Mouse (Mus musculus): ENCODE results near the gene Serpine2. TPM values are rescaled to one million over a fixed set of nuclear protein-coding genes. Genes with fewer than 3 reads are reported as not detected.

Serpine2 gene
- polyA plus RNA-seq, 1 experiment from 2014 or later, result 101 TPM

DNA sequence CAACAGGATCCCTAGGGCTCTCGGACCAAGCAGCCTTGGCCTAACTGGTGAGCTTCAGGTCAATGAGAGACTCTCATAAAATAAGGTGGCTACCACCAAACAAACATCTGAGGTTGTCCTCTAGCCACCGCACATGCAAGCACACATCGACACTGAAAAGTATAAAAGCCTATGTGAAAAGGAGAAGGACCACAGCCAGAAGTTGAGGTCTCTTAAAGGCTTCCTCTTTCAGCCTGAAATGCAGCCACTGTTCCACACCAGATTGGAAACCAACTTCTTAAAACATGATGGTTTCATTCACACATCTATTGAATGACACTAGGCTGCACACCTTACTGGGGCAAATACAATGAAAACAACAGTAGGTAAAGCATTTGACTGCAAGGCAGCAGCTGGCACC is 7.5 kb downstream of the Serpine2 start:
- H3K9me3 ChIP-seq, result no peaks in the 10 kb centered on the region
- H3K4me1 ChIP-seq, result peaks cover 42% of the 10 kb centered on the region
- no peak overlapping the region for H3K27ac ChIP-seq (replicated peaks)
- H3K27me3 ChIP-seq (replicated peaks; ENCODE audit: low read depth, poor library complexity, severe bottlenecking), result no peaks in the 10 kb centered on the region
- DNase-seq (ENCODE audit: low spot score), result no peak
- 95% methylated on average over 3 of the region's 3 CpGs for WGBS
- peaks cover 10% of the 10 kb centered on the region for H3K36me3 ChIP-seq (replicated peaks)
- H3K4me3 ChIP-seq, result no peak overlapping the region

DNA sequence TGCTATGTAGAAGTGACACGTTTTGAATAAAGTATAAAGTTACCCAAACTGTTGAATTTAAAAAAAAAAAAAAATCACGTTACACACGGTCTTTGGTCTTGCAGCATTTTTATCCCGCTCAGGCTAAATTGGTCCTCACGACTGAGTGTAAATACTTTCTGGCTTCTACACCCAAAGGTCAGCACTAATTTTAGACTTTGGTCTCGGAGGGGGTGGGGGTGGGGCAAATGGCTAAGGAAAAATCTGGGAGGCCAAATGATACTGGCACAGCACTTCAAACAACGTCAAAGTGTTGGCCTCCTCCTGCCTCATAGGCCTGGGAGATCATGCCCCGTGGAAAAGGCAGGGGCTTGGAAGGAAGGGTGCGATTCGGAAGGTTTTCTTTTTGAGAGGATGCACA is 10.6 kb downstream of the Serpine2 start:
- DNase-seq (ENCODE audit: low spot score), result no peak
- Histone ChIP-seq H3K4me3 (no peak overlapping the region), H3K9me3 (no peaks in the 10 kb centered on the region), H3K36me3 (replicated peaks) (peaks cover 16% of the 10 kb centered on the region), H3K4me1 (peaks cover 18% of the 10 kb centered on the region), H3K27me3 (replicated peaks; ENCODE audit: low read depth, poor library complexity, severe bottlenecking) (no peaks in the 10 kb centered on the region), H3K27ac (replicated peaks) (no peak overlapping the region)
- WGBS, result 76% methylated on average over 10 of the region's 10 CpGs

DNA sequence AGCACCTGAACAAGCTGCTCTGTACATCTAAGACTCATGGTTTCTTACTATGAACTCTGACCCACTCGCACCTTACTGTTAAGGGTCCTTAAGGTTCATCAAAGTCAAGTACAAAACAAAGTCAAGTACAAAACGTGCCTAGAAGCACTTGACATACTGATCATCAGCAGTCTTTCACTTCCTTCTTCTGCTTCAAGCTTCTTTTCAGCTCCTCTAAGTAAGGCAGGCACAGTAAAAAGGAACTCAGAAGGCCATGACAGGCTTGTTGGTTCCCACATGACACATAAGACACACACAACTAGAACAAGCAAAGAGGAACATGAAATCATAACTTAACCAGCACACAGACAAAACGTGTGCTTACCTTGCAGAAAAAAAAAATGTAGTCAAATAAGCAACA is 12.3 kb downstream of the Serpine2 start:
- DNase-seq (ENCODE audit: low spot score), result no peak
- Histone ChIP-seq H3K27me3 (replicated peaks; ENCODE audit: low read depth, poor library complexity, severe bottlenecking) (no peaks in the 10 kb centered on the region), H3K36me3 (replicated peaks) (peaks cover 16% of the 10 kb centered on the region), H3K4me3 (no peak overlapping the region), H3K4me1 (peaks cover 7% of the 10 kb centered on the region; the same call in 1 of the 2 replicates), H3K27ac (replicated peaks) (no peak overlapping the region), H3K9me3 (no peaks in the 10 kb centered on the region)
- WGBS, result 90% methylated on average over 3 of the region's 3 CpGs

DNA sequence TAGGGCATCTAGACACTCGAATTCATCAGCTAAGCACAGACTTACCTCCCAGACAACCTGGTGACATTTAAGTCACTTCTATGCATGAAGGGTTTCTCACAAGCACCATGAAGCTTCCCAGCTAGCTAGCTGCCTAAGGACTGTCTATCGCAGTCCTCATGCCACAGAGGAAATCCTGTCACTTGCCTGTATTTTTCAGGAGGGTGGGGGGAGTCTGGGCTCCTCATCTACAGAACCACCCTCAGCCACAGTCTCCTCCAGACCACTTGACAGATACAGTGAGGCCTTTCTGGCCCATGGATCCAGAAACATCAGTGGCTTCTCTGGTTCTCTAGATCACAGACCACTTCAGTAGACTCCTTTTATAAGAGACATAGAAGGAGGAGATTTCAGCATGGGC is 14.1 kb downstream of the Serpine2 start:
- Histone ChIP-seq H3K27ac (replicated peaks) (no peak overlapping the region), H3K9me3 (no peaks in the 10 kb centered on the region), H3K36me3 (replicated peaks) (peaks cover 20% of the 10 kb centered on the region), H3K4me3 (no peak overlapping the region), H3K27me3 (replicated peaks; ENCODE audit: low read depth, poor library complexity, severe bottlenecking) (no peaks in the 10 kb centered on the region), H3K4me1 (peaks cover 7% of the 10 kb centered on the region; the same call in 1 of the 2 replicates)
- WGBS, result 86% methylated on average over 2 of the region's 2 CpGs
- no peak for DNase-seq (ENCODE audit: low spot score)

DNA sequence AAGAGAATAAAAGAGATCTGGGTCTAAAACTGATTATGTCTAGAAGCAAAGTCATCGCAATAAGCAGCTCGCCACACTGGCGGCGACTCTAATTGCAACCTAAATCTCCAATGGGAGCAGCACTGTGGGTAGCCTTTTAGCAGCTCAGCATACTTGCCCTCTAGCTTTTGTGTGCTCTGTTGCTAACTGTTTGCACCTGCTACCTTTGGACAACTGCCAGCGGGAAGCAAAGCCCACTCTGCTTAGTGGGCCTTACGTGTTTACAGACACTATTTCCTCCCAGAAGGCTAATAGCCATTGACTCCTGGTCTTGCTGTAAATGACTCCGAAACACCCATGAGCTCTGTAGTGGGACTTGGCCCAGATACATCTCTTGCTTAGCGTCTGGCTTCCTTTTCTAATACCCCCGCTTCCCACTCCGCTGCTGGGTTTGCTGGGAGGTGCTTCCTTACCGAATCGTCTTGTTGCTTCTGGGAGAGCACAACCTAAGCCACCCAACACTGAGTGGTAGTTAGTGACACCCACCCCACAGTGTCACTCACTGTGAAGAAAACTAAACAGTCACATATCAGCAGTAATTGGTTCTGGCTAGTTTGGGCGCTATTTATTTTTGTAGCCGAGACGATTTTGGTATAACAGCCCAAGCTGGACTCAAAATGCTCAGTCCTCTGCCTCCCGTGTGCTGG is 28.1 kb downstream of the Serpine2 start:
- 81% methylated on average over 16 of the region's 16 CpGs for WGBS
- Histone ChIP-seq H3K9me3 (no peaks in the 10 kb centered on the region), H3K36me3 (replicated peaks) (peaks cover 9% of the 10 kb centered on the region; the same call in 1 of the 2 replicates), H3K27me3 (replicated peaks; ENCODE audit: low read depth, poor library complexity, severe bottlenecking) (no peaks in the 10 kb centered on the region), H3K27ac (replicated peaks) (no peak overlapping the region), H3K4me1 (0 out of 2 replicates have a peak, but pooled peaks cover 4% of the 10 kb centered on the region), H3K4me3 (no peak overlapping the region)
- DNase-seq (ENCODE audit: low spot score), result peak; percentile 12

DNA sequence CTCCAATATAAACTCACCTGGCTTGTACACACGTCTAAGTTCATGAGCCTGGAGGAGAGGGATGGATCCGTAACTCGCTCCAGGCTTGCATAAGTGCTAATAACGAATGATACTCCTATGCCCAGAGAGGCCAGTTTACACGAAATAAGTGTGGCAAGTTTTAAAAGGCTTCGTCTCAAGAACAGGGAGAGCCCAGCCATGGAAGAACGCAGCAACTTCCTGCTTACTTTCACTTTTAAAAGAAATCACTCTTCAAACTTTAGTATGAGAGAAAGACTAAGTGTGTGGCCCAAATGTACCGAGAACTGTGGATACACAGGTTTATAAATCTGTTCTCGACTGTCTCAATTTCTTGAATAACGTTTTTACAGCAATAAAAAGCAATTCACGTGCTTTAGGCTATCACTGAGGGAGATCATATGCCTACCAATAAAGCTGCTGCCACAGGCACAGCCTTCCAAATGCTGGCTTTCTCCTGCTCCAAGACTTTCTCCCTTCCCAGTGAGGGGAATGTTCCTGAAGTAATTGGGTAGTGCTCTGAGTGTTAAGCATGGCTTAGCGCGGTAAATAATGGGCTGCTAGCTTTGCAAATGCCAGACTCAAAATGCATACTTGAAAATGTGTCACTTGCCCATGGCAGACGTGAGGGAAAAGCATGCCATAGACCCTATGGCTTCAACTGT is 36.9 kb downstream of the Serpine2 start:
- Histone ChIP-seq H3K27ac (replicated peaks) (no peak overlapping the region), H3K36me3 (replicated peaks) (peaks cover 21% of the 10 kb centered on the region), H3K9me3 (no peaks in the 10 kb centered on the region), H3K4me3 (no peak overlapping the region), H3K27me3 (replicated peaks; ENCODE audit: low read depth, poor library complexity, severe bottlenecking) (no peaks in the 10 kb centered on the region), H3K4me1 (peaks cover 14% of the 10 kb centered on the region; the same call in 1 of the 2 replicates)
- no peak for DNase-seq (ENCODE audit: low spot score)
- 82% methylated on average over 14 of the region's 14 CpGs for WGBS

DNA sequence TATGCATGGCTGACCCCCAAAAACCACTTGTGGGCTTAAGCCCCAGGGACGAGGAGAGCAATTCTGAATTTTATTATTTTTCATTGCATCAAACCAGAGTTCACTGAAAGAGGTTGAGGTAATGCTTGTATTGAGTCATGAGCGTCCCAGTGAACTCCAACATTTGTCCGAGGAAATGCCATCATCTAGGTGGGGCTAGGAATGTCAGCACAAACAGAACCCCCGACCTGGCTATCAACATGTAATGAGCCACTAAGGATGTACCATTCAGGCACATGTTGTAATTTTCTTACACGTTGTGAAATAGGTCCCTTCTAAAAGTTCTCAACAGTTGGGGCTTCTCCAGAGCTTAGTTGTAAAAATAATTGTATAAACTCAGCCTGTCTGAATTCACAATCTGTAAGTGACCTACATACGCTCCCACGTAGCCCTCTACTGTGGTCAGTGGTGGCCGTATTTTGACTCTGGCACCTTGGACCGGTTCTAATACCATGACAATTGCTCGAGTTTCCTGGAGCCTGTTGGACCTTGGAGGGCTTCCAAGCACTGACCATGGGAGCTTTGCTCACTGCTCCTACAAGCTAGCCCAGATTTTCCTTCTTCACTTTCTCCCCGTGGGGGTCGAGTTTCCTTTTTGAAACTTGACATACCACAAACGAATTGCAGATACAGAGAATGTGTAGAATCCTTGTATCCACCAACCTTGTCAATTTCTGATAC is 38.0 kb downstream of the Serpine2 start:
- 78% methylated on average over 13 of the region's 13 CpGs for WGBS
- H3K4me1 ChIP-seq, result peaks cover 14% of the 10 kb centered on the region; the same call in 1 of the 2 replicates
- H3K36me3 ChIP-seq (replicated peaks), result peaks cover 22% of the 10 kb centered on the region
- no peak for DNase-seq (ENCODE audit: low spot score)
- H3K27ac ChIP-seq (replicated peaks), result no peak overlapping the region
- H3K4me3 ChIP-seq, result no peak overlapping the region
- no peaks in the 10 kb centered on the region for H3K9me3 ChIP-seq
- no peaks in the 10 kb centered on the region for H3K27me3 ChIP-seq (replicated peaks; ENCODE audit: low read depth, poor library complexity, severe bottlenecking)

DNA sequence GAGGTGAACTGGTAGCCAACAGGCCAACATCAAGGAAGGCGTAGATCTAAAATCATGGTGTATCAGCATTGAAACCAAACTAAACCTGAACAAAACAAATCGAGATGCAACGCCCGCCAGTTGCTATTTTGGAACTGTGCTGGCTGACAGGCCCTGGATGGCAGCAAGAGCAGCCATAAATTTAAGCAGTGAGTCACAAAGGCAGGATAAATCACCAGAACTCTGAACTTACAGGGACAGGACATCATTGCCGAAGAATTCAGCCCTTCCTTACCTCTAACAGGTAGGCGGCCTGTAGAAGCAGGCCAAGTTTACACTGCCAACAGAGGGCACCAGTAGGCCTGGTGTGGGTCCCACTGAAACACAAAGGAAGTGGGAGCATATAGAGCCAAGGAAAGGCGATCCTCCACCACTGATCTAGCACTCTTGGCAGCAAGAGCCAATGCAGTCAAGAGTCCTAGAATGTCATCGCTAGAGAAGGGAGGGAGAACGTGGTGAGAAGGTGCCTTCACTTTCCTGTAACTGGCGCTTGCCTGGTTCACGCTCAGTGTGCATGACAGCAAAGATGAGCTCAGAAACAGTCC is 41.6 kb downstream of the Serpine2 start:
- Histone ChIP-seq H3K36me3 (replicated peaks) (peaks cover 38% of the 10 kb centered on the region), H3K4me1 (peaks cover 10% of the 10 kb centered on the region; the same call in 1 of the 2 replicates), H3K27ac (replicated peaks) (no peak overlapping the region), H3K27me3 (replicated peaks; ENCODE audit: low read depth, poor library complexity, severe bottlenecking) (no peaks in the 10 kb centered on the region), H3K9me3 (no peaks in the 10 kb centered on the region), H3K4me3 (no peak overlapping the region)
- WGBS, result 95% methylated on average over 11 of the region's 11 CpGs
- DNase-seq (ENCODE audit: low spot score), result no peak

DNA sequence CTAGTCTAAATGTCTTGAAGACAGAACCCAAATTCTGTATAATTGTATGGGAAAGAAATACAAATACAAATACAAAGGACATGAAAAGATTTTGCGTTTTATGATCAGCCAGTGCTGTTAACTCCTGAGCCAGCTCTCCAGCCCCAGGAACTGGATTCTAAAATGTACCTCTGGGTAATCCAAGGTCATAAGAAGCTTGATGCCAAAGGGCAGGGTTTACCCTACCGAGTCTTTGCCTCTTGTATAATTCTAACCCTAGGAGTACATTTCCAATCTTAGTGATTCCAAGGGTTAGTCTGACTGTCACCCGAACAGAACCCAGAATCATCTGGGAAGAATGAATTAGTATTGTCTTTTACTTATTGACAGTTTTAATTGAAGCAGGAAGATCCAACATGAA is 45.5 kb downstream of the Serpine2 start:
- no peaks in the 10 kb centered on the region for H3K4me1 ChIP-seq
- H3K27ac ChIP-seq (replicated peaks), result no peak overlapping the region
- no peak overlapping the region for H3K4me3 ChIP-seq
- H3K27me3 ChIP-seq (replicated peaks; ENCODE audit: low read depth, poor library complexity, severe bottlenecking), result no peaks in the 10 kb centered on the region
- H3K9me3 ChIP-seq, result no peaks in the 10 kb centered on the region
- peaks cover 50% of the 10 kb centered on the region for H3K36me3 ChIP-seq (replicated peaks)
- WGBS, result 92% methylated on average over 3 of the region's 3 CpGs
- no peak for DNase-seq (ENCODE audit: low spot score)

DNA sequence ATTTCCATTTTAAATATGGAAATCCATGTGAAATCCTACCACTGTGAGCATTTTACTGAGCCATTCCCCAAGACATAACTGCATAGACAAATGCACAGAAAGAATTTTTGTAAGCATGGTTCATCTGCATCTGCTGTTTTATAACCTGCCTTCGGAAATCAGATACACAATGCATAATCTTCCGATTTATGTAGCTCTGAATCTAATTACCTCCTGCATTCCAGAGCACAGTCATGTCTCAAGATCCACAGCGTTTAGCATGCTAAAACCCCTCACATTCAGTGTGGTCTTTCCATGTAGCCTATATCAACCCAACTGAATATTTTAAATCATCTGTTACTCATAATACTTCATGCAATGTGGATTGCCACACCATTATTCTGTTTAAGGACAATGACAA is 51.5 kb downstream of the Serpine2 start:
- Histone ChIP-seq H3K4me1 (no peaks in the 10 kb centered on the region), H3K9me3 (no peaks in the 10 kb centered on the region), H3K36me3 (replicated peaks) (peaks cover 36% of the 10 kb centered on the region), H3K4me3 (no peak overlapping the region), H3K27ac (replicated peaks) (no peak overlapping the region), H3K27me3 (replicated peaks; ENCODE audit: low read depth, poor library complexity, severe bottlenecking) (no peaks in the 10 kb centered on the region)
- 82% methylated on average over 3 of the region's 3 CpGs for WGBS
- DNase-seq (ENCODE audit: low spot score), result no peak

DNA sequence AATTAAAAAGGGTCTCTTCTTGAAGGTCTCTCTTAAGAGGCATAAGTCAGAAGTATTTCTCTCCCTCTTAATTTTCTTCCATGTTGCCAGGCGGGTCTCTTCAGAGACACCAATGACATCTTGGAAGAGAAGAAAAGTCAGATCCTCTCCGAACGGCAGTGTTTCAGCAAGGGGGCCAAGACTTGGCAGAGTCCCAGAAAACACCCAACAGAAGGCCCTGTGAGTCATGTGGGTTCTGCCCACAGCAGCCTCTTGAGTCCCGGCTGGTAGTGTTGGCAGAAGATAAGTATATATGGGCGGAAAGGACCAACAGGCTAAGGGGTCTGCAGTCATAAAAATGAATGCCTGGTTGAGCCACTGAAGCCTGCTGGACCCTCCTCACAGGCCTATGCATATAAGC is 54.1 kb downstream of the Serpine2 start:
- no peak for DNase-seq (ENCODE audit: low spot score)
- no peak overlapping the region for H3K4me3 ChIP-seq
- peaks cover 36% of the 10 kb centered on the region for H3K36me3 ChIP-seq (replicated peaks)
- 0 out of 2 replicates have a peak, but pooled peaks cover 3% of the 10 kb centered on the region for H3K4me1 ChIP-seq
- H3K27ac ChIP-seq (replicated peaks), result no peak overlapping the region
- no peaks in the 10 kb centered on the region for H3K9me3 ChIP-seq
- WGBS, result 89% methylated on average over 5 of the region's 5 CpGs
- no peaks in the 10 kb centered on the region for H3K27me3 ChIP-seq (replicated peaks; ENCODE audit: low read depth, poor library complexity, severe bottlenecking)

DNA sequence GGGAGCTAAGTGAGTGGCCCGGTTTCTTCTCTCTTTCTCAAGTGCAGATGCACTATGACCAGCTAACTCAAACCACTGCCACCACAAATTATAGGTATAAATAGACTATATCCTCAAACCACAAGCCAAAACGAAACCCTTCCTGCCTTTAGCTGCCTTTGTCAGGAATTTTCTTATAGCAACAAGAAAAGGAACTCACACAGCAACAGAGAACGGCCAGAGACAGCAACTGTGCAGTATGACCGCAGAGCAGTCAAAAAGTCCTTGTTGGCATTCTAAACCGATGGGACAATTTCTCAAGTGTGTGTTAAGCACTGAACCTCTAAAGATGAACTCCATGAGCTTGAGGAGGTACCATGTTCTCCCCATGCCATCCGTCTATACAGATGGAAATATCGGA is 57.4 kb downstream of the Serpine2 start:
- WGBS, result 80% methylated on average over 7 of the region's 7 CpGs
- DNase-seq (ENCODE audit: low spot score), result no peak
- peaks cover 48% of the 10 kb centered on the region for H3K36me3 ChIP-seq (replicated peaks)
- H3K4me1 ChIP-seq, result 0 out of 2 replicates have a peak, but pooled peaks cover 3% of the 10 kb centered on the region
- H3K9me3 ChIP-seq, result no peaks in the 10 kb centered on the region
- no peak overlapping the region for H3K4me3 ChIP-seq
- no peaks in the 10 kb centered on the region for H3K27me3 ChIP-seq (replicated peaks; ENCODE audit: low read depth, poor library complexity, severe bottlenecking)
- H3K27ac ChIP-seq (replicated peaks), result no peak overlapping the region

Measured in embryonic facial prominence, embryonic 10.5 days (tissue).